Mouse (Mus musculus) adrenal gland, postnatal 36 days (tissue): ENCODE measurements around the gene Tmbim7. TPM values are rescaled to one million over a fixed set of nuclear protein-coding genes. Genes with fewer than 3 reads are reported as not detected.
A peak's percentile ranks its signal among the peaks of the same experiment; 100 is the strongest.

Experiments
- DNase-seq, 2 experiments: peaks; one replicate each; pipeline ENCODE4 v3.0.0; 2021; ENCODE audit warnings: mixed read lengths in 1 of 2
- microRNA-seq: library from miRNA; unstranded; fragments of <30 nt; microRNA quantifications from one replicate; pipeline ENCODE4 v1.2.0, GENCODE M21; 2021
- total RNA-seq, 2 experiments: library from RNA; stranded (reverse); gene quantifications; 2 replicates each; pipeline ENCODE4 v1.2.3; 2021

Tmbim7 gene
- total RNA-seq, 2 experiments from 2014 or later: not detected

DNA sequence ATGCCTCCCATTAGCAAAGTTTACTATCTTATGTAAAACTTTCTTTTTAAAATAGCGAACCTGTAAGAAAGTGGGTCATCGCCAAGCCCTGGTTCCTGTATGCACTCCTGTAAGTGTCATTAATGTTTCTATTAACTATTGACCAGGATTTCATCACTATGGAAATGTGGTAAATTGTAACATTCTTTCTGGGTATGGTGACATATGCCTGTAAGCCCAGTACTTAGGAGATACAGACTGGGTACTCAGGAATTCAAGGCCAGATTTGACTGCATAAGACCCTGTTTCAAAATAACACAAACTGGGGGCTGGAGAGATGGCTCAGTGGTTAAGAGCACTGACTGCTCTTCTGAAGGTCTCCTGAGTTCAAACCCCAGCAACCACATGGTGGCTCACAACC is 14.2 kb downstream of the Tmbim7 start:
- no peak for DNase-seq

DNA sequence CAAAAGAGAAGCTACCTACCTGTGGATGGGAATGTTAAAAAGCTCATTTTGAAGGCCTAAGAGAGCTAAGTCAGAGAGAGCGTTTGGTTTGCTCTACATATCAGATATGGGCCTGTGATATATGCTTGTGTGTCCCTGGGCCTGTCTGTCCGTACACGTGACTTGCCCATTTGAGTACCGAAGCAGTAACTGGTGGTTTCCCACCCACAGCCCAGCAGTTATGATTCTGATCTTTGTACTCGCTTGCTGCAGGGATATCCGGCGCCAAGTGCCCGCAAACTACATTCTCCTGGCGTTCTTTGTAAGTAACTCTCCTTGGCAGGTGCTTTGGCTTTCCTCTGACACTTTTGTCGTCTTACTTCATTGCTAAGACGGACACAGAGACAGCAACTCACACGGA is 15.6 kb downstream of the Tmbim7 start:
- no peak for DNase-seq

DNA sequence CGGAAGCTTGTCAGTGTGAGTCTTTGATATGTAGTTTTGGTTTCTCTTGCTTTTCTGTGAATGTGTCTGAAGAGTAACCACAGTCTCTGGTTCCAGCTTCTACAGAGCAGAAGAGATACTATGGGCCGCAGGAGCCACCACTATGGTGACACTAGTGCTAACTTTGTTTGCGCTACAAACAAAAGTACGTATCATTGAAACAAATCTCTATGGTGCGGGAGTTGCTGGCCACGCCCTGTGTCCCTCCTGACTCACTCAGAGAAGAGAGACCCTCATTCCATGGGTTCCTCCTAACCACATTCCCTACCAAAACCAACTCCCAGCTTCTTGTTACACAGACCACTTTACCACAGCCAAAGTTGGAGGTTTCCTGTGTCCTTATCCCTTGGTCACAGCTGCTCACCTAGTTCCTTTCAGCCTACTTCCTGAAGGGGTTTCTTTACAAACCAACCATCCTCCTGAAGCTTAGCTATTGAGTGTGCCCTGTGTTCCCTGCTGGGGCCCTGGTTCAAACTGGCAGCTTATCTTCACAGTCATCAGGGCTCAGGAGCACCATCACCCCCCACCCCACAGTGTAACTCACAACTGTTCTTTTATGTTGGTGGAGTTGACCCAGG is 19.1 kb downstream of the Tmbim7 start:
- no peak for DNase-seq

DNA sequence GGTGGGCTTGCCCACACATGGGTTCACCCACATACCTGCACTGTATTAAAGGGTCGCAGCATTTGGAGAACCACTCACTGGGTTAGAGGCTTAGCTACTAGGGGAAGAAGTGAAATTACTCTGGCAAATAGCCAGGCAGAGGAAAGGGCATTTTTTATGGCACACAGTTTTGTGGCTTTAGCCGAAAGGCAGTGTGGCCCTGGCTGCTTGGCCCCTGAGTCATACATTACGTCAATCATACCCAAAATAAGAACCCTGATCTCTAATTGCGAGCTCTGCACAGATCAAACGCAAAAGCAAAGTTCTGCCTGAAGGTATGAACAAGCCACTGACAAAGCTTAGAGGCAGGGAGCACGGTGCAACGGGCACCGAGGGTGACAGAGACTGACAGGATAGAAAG is 37.3 kb downstream of the Tmbim7 start:
- DNase-seq: peak; percentile 70 to 72

DNA sequence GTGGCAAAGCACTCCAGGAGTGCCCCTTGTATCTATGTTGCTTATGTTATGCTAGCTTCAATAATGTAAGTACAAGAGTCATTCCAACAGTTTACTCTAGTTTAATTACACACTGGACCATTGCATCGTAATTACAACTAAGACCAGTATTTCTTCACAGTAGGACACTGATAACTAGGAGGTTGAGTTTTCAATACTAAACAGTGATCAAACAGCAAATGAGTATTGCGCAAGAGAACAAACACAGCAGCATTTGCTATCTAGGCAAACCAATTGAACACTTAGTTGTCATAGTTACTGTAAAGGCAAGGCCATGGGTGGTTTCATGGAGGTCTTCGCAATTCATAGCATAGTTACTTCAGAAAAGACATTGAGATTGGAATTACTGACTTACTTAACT is 40.3 kb downstream of the Tmbim7 start:
- DNase-seq: no peak

GRCm38 (mm10) chr5:3692956-3693355 is 42.0 kb downstream of the Tmbim7 start:
- DNase-seq: peak; percentile 13 to 46

DNA sequence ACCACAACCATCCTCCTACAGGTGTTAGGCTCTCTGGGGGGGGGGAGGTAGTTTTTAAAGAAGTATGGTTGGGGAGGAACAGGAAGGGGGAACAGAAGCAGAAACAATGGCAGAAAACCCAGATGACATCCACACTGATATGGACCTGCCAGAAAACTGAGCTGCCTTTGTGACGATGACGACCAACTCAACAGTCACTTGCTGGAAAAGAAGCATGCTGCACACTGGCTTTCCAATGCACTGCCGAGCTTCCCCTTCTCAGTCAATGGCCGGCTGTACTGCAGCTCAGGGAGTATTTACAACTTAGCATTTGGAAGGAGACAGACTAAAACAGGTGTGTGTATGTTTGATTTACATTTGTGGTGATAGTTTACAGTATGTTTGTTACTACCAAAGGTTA is 44.2 kb downstream of the Tmbim7 start:
- DNase-seq: no peak

GRCm38 (mm10) chr5:3696031-3696430 is 45.0 kb downstream of the Tmbim7 start:
- no peak for DNase-seq

- DNase-seq: no peak
Measured at GRCm38 (mm10) chr5:3700025-3700424, 49.0 kb downstream of the Tmbim7 start.

GRCm38 (mm10) chr5:3702180-3702579 is 51.2 kb downstream of the Tmbim7 start:
- DNase-seq: peak; percentile 8 to 20

- DNase-seq: no peak
Measured at GRCm38 (mm10) chr5:3715800-3716199, 64.8 kb downstream of the Tmbim7 start.

GRCm38 (mm10) chr5:3719371-3719770 is 68.4 kb downstream of the Tmbim7 start:
- no peak for DNase-seq

DNA sequence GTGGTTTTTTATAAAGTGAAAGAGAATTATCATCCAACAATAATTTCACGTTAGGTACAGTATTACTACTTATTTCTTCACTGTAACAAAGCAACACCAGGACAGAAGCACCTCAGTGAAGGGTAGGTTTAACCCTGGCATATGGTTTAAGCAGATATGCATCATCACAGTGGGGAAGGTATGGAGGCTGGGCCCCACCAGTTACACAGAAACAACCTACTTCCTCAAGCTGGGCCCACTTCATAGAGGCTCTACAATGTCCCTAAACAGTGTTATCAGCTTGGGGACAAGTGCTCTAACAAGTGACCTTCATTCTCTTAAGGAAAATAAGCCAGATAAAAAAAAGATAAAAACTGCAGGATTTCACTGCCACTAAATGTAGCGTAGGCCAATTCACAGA is 71.9 kb downstream of the Tmbim7 start:
- DNase-seq: no peak

DNA sequence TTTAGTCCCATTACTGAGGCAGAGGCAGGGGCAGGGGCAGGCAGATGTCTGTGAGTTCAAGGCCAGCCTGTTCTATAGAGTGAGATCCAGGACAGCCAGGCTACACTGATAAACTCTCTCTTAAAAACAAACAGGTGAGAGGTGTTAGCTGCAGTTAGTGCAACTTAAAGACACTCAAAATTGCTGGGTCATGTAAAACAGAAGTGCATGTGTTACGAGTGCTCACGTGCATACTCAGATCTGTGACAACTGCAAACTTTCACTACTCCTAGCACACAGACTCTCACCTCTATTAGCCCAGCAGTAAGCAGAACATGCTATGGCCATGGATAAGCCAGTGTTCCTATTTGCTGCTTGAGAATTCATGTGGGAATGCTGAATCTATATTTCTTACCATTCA is 72.4 kb downstream of the Tmbim7 start:
- no peak for DNase-seq

DNA sequence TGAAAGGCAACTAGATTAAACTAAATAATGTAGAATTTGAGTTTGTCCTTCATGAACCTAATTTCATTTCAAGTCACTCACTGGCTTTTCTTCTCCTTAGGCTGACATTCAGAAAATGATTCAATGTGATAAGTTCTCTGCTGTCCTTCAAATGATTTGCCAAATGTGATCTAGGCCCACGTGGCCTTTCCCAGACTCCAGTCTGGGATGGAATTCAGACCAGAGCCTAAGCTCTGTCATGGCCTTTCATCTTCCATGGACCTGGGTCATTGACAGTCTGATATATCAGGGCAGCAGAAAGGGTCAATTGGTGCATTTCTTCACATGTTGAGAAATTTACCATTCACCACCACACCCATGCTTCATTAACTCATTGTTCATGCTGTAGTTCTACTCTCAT is 74.5 kb downstream of the Tmbim7 start:
- peak; percentile 30 to 65 for DNase-seq

GRCm38 (mm10) chr5:3728820-3729219 is 77.8 kb downstream of the Tmbim7 start:
- DNase-seq: no peak

Small RNAs within 50 kb of the gene (microRNA-seq; reads per million reads assigned to microRNA genes)
- gene Gm22926: not detected
- gene Gm26238: not detected

Other genes starting within 250 kb of the Tmbim7 start
- gene Fam133b, start 107.3 kb upstream of the Tmbim7 start, total RNA-seq: 10 to 100 TPM; 23.3 to 30.9 TPM
- 1 to 10 TPM; 1.5 to 2.4 TPM for gene 1700109H08Rik, start 79.6 kb upstream of the Tmbim7 start, total RNA-seq
- 10 to 100 TPM; 21.7 to 45.7 TPM for gene Pex1, start 55.1 kb upstream of the Tmbim7 start, total RNA-seq
- 1 to 10 TPM; 8.1 to 9.4 TPM for gene Rbm48, start 54.6 kb upstream of the Tmbim7 start, total RNA-seq
- gene Gatad1, start 6.0 kb downstream of the Tmbim7 start, total RNA-seq: 100 to 1,000 TPM; 141 to 152 TPM
- gene Ankib1, start 151.7 kb downstream of the Tmbim7 start, total RNA-seq: 10 to 100 TPM; 70.4 to 88.3 TPM
- 10 to 100 TPM; 50.5 to 50.6 TPM for gene Krit1, start 152.0 kb downstream of the Tmbim7 start, total RNA-seq
- gene Lrrd1, start 194.0 kb downstream of the Tmbim7 start, total RNA-seq: under 1 TPM in 1 of 2 experiments, not detected in 1; 0.10 TPM
- gene Mterf1a, start 242.8 kb downstream of the Tmbim7 start, total RNA-seq: 1 to 10 TPM; 6.1 to 8.0 TPM